Mouse (Mus musculus): ENCODE data around the gene Serpinb6a. TPM values are rescaled to one million over a fixed set of nuclear protein-coding genes. Genes with fewer than 3 reads are reported as not detected.
A peak's percentile ranks its signal among the peaks of the same experiment; 100 is the strongest.

Gene Serpinb6a
- total and polyA plus RNA-seq, 3 experiments = 4.4 to 22.5 (median 5.8) TPM

- TF ChIP-seq E2F4 (IDR thresholded peaks at IDR 0.05; ENCODE audit: insufficient replicate concordance, low read depth, low read length) = peak; percentile 82; the same call in 1 of the 2 replicates
Measured at GRCm38 (mm10) chr13:34002058-34003006, at the start of gene Serpinb6a, which contains the start of gene Ripk1 (continued).

DNA sequence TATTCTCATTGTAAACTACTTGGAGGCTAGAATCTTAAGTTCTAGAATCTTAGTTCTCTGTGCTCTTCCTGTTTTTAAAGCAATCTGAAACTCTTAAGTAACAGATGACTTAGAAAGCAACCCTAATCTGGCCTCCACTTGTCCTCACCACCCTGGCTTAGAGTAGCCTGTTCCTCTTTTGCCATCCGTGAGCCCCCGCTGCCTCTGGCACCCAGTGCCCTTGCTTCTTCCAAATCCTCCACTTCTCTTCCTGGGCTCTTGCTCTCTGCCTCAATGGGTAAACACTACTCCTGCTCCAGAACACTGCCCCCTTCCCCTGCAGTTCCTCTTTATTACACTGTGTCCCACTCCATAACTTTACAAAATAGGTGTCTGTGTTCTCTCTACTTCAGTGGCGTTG is 49.1 kb upstream of the Serpinb6a start:
- TF ChIP-seq IRF4 (IDR thresholded peaks at IDR 0.05; ENCODE audit: low read depth, low read length) (0 out of 2 replicates have a peak, but pooled peaks have one; percentile 22), RAD21 (IDR thresholded peaks at IDR 0.05; ENCODE audit: low read depth, low read length) (no peak), CTCF (conservative IDR thresholded peaks at IDR 0.05 in 1 of 2, IDR thresholded peaks at IDR 0.05 in 1 of 2; ENCODE audit: low read depth in 2 of 2, low read length in 2 of 2) (0 out of 4 replicates have a peak, but pooled peaks of 1 of the 2 experiments have one; percentile 7)
- dilution Hi-C loops (cut with MboI; ENCODE audit: extremely low pct_ligation_motif_present, extremely low pct_unique_long_range_greater_than_20kb, low sequenced_read_pairs) (no loop called here), in situ Hi-C loops (cut with MboI; ENCODE audit: low pct_ligation_motif_present, low pct_unique_long_range_greater_than_20kb, low sequenced_read_pairs) (loop anchor here (5.0 kb wide), 2 partner anchors 81 to 111 kb away; partner anchors contain the start of genes Psmg4 and Tubb2b)
- Histone ChIP-seq H3K9me3 (replicated peaks; ENCODE audit: low read length) (peaks cover 7% of the 10 kb centered on the region), H3K27me3 (replicated peaks) (no peaks in the 10 kb centered on the region), H3K4me1 (ENCODE audit: control insufficient read depth in 1 of 2, insufficient read depth in 2 of 2) (peaks cover 12 to 28% of the 10 kb centered on the region in 2 experiments), H3K36me3 (replicated peaks in 1 of 2; ENCODE audit: control insufficient read depth in 1 of 2, insufficient read depth in 1 of 2, low read length in 1 of 2) (peaks cover 9 to 62% of the 10 kb centered on the region in 2 experiments), H3K4me3 (replicated peaks in 1 of 3; ENCODE audit: low read depth in 2 of 3, low read length in 2 of 3, poor library complexity in 1 of 3) (no peak overlapping the region), H3K79me2 (replicated peaks; ENCODE audit: control insufficient read depth, extremely low read depth, insufficient read depth, poor library complexity, severe bottlenecking) (no peaks in the 10 kb centered on the region), H3K9ac (ENCODE audit: insufficient read depth, low read depth) (no peak overlapping the region), H3K4me2 (ENCODE audit: insufficient read depth, low read depth, poor library complexity, severe bottlenecking) (no peak overlapping the region; the same call in 1 of the 2 replicates), H3K27ac (ENCODE audit: insufficient read depth, low read depth) (no peak overlapping the region)
- DNase-seq (ENCODE audit: extremely low read depth) = no peak

- Histone ChIP-seq H3K9ac (ENCODE audit: insufficient read depth, low read depth) (no peak overlapping the region), H3K27me3 (replicated peaks) (no peaks in the 10 kb centered on the region), H3K4me1 (ENCODE audit: control insufficient read depth in 1 of 2, insufficient read depth in 2 of 2) (peaks cover 12 to 30% of the 10 kb centered on the region in 2 experiments), H3K9me3 (replicated peaks; ENCODE audit: low read length) (peaks cover 3% of the 10 kb centered on the region), H3K79me2 (replicated peaks; ENCODE audit: control insufficient read depth, extremely low read depth, insufficient read depth, poor library complexity, severe bottlenecking) (no peaks in the 10 kb centered on the region), H3K4me3 (replicated peaks in 1 of 3; ENCODE audit: low read depth in 2 of 3, low read length in 2 of 3, poor library complexity in 1 of 3) (no peak overlapping the region), H3K36me3 (replicated peaks in 1 of 2; ENCODE audit: control insufficient read depth in 1 of 2, insufficient read depth in 1 of 2, low read length in 1 of 2) (peaks cover 9 to 57% of the 10 kb centered on the region in 2 experiments), H3K27ac (ENCODE audit: insufficient read depth, low read depth) (no peak overlapping the region), H3K4me2 (ENCODE audit: insufficient read depth, low read depth, poor library complexity, severe bottlenecking) (no peak overlapping the region)
- in situ Hi-C loops (cut with MboI; ENCODE audit: low pct_ligation_motif_present, low pct_unique_long_range_greater_than_20kb, low sequenced_read_pairs) = loop anchor here (5.0 kb wide), 2 partner anchors 82 to 112 kb away; partner anchors contain the start of genes Psmg4 and Tubb2b
- peak; percentile 21 for DNase-seq (ENCODE audit: extremely low read depth)
- dilution Hi-C loops (cut with MboI; ENCODE audit: extremely low pct_ligation_motif_present, extremely low pct_unique_long_range_greater_than_20kb, low sequenced_read_pairs) = no loop called here
- TF ChIP-seq CTCF (conservative IDR thresholded peaks at IDR 0.05 in 1 of 2, IDR thresholded peaks at IDR 0.05 in 1 of 2; ENCODE audit: low read depth in 2 of 2, low read length in 2 of 2) = no peak
- TF ChIP-seq ELF1 (IDR thresholded peaks at IDR 0.05; ENCODE audit: low read depth, low read length) = no peak
- no peak for TF ChIP-seq MEF2A (IDR thresholded peaks at IDR 0.05; ENCODE audit: borderline replicate concordance, low read depth, low read length)
- TF ChIP-seq EP300 (IDR thresholded peaks at IDR 0.05; ENCODE audit: low read length) = peak; percentile 53
- TF ChIP-seq ZKSCAN1 (IDR thresholded peaks at IDR 0.05; ENCODE audit: borderline replicate concordance, low read depth, low read length) = no peak
- peak; percentile 30; the same call in 1 of the 2 replicates for TF ChIP-seq MAFK (IDR thresholded peaks at IDR 0.05; ENCODE audit: insufficient replicate concordance, low read length)
- no peak for TF ChIP-seq POLR2A (IDR thresholded peaks at IDR 0.05; ENCODE audit: low read depth, low read length)
- peak; percentile 50 for TF ChIP-seq IRF4 (IDR thresholded peaks at IDR 0.05; ENCODE audit: low read depth, low read length)
- no peak for TF ChIP-seq POLR2AphosphoS2 (IDR thresholded peaks at IDR 0.05; ENCODE audit: low read depth, low read length)
- TF ChIP-seq SIN3A (IDR thresholded peaks at IDR 0.05; ENCODE audit: low read length) = no peak
- TF ChIP-seq SMC3 (IDR thresholded peaks at IDR 0.05; ENCODE audit: low read depth, low read length) = no peak
- no peak for TF ChIP-seq PAX5 (IDR thresholded peaks at IDR 0.05; ENCODE audit: low read length)
- no peak for TF ChIP-seq JUND (conservative IDR thresholded peaks at IDR 0.05; ENCODE audit: low read depth, low read length)
- TF ChIP-seq JUN (IDR thresholded peaks at IDR 0.05; ENCODE audit: insufficient read depth, low read depth, low read length) = 0 out of 2 replicates have a peak, but pooled peaks have one; percentile 13
- TF ChIP-seq ZNF384 (IDR thresholded peaks at IDR 0.05; ENCODE audit: low read depth, low read length) = no peak
- no peak for TF ChIP-seq NRF1 (IDR thresholded peaks at IDR 0.05; ENCODE audit: low read depth, low read length)
- TF ChIP-seq UBTF (IDR thresholded peaks at IDR 0.05; ENCODE audit: low read depth, low read length) = no peak
- no peak for TF ChIP-seq KAT2A (IDR thresholded peaks at IDR 0.05; ENCODE audit: insufficient replicate concordance, low read length)
- no peak for TF ChIP-seq TCF12 (IDR thresholded peaks at IDR 0.05; ENCODE audit: low read depth, low read length)
- TF ChIP-seq HCFC1 (IDR thresholded peaks at IDR 0.05; ENCODE audit: low read depth, low read length) = no peak
- TF ChIP-seq BHLHE40 (IDR thresholded peaks at IDR 0.05; ENCODE audit: low read depth, low read length) = no peak
- TF ChIP-seq TBP (conservative IDR thresholded peaks at IDR 0.05; ENCODE audit: low read depth, low read length) = no peak
- TF ChIP-seq MAZ (IDR thresholded peaks at IDR 0.05; ENCODE audit: low read depth, low read length) = no peak
- no peak for TF ChIP-seq CHD2 (IDR thresholded peaks at IDR 0.05; ENCODE audit: low read length)
- no peak for TF ChIP-seq GABPA (IDR thresholded peaks at IDR 0.05; ENCODE audit: insufficient replicate concordance, low read depth, low read length)
Measured at GRCm38 (mm10) chr13:34050479-34050878, 47.9 kb upstream of the Serpinb6a start.
